Mouse (Mus musculus): Measurements from ENCODE around the gene Alox8. TPM values are rescaled to one million over a fixed set of nuclear protein-coding genes. Genes with fewer than 3 reads are reported as not detected.

The Alox8 gene
- total RNA-seq (2021): 1 to 10 TPM; 3.6 to 5.1 TPM

GRCm38 (mm10) chr11:69197743-69198142 is at the start of gene Alox8:
TSS of gene Alox8 (minus strand) at chr11:69197843.
- no peak for DNase-seq (ENCODE audit: low spot score in 2 of 2)
- intact Hi-C loops (cut with DNase I): loop anchor here (2.0 to 5.0 kb wide), 2 partner anchors 33 to 190 kb away; no protein-coding TSS in a partner anchor

DNA sequence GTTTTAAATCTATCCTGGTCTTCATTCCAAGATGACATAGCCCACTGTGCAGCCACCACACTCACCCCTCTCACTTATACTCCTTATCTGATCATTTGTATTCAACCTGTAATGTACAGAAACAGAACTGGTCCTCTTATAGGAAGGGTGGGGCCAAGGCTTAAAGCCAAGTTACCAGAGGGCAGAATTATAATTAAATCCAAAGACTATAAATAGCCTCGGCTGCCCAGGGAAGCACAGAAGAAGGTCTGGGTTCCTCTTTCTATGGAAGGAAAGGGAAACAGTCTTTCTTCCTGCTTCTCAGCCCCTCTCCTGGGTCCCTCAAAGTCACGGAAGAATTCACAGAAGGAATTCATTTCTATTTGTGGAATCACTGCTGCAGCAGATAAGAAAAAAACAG is 48.0 kb upstream of the Alox8 start:
- intact Hi-C loops (cut with DNase I): loop anchor here (1.0 kb wide), 1 partner anchor 52 kb away; no protein-coding TSS in a partner anchor
- no peak for DNase-seq (ENCODE audit: low spot score in 2 of 2)

GRCm38 (mm10) chr11:69244911-69245310 is 47.3 kb upstream of the Alox8 start:
- peak; percentile 34 to 55 for DNase-seq (ENCODE audit: low spot score in 2 of 2)
- intact Hi-C loops (cut with DNase I): loop anchor here (1.0 kb wide), 1 partner anchor 52 kb away; no protein-coding TSS in a partner anchor

DNA sequence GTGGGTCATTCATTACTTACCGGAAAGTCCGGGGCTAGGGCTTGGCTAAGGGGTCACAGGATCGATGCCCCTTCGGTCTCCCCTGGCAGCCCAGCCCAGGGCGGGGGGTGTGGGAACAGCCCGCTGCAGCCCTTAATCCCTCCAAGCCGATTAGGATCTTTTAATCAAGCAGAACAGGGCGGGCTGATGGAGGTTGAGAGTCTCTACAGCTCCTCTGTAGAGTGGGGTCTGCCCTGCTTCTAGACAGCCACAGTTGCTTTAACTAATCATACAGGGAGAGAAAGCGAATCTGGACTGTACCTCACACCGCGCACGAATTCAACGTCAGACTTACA is 39.2 kb upstream of the Alox8 start, which contains the start of gene Gucy2e:
Gucy2e (minus strand) TSS at position 111 of the 335 bp plus-strand sequence.
- intact Hi-C loops (cut with DNase I): loop anchor here (5.0 kb wide), 1 partner anchor 175 kb away; no protein-coding TSS in a partner anchor

GRCm38 (mm10) chr11:69236061-69236925 is 38.6 kb upstream of the Alox8 start:
- intact Hi-C loops (cut with DNase I): loop anchor here (5.0 kb wide), 1 partner anchor 174 kb away; no protein-coding TSS in a partner anchor
- no peak for DNase-seq (ENCODE audit: low spot score in 2 of 2)

More for the DNA sequence above, 39.2 kb upstream of the Alox8 start, which contains the start of gene Gucy2e:
- no peak for DNase-seq (ENCODE audit: low spot score in 2 of 2)

DNA sequence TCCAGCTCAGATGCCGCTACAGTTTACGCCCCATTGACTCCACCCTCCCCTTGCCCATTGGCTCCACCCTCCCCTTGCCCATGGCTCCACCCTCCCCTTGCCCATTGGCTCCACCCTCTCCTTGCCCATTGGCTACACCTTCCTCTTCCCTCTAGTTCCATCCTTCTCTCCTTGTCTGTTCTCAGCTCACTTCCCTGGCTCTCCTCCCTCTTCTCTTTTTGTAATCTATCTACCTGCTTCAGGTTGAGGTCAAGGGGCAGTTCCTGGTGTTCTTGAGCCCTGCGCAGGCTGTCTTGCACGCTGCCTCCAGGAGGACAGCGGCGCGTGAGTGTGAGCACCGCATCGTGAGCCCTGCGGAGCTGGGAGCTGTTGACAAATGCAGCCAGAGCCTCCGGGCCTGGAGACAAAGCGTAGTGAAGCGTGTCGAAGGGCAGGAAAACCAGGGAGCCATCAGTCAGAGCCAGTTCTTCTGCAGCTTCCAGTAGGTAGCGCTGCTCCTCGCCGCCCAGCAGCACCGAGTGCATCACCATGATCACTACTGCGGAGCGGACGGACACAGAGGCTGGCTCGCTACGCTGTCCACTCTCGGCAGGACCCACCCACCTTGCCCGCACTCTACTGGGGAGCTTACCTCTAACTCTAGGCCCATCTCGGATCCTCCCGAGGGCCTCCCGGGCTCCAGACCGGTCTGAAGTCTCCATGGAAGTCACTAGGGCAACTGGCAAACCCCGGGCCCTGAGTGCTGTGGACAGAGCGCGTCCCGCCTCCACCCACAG is 37.8 kb upstream of the Alox8 start:
- DNase-seq (ENCODE audit: low spot score in 2 of 2): peak; percentile 61 to 83
- intact Hi-C loops (cut with DNase I): loop anchor here (5.0 kb wide), 1 partner anchor 173 kb away; no protein-coding TSS in a partner anchor

DNA sequence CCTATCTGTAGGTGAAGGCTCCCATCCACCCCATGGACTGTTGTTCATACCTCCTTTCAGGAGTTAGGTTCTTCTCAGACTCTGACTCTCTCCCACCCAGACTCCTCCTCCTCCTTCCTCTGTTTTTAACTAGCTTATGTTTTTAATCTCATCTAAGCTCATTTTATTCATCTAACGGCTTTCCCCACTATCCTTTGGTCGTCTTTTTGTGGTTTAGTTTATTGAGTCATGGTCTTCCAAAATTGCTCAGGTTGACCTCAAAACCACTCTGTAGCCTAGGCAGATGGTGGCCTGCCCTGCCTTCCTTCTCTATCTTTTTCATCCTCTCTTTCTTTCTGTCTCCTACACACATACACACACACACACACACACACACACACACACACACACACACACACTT is 35.5 kb upstream of the Alox8 start:
- intact Hi-C loops (cut with DNase I): loop anchor here (5.0 kb wide), 1 partner anchor 106 kb away; the partner anchor contains the start of gene Aloxe3
- DNase-seq (ENCODE audit: low spot score in 2 of 2): no peak

- no peak for DNase-seq (ENCODE audit: low spot score in 2 of 2)
- intact Hi-C loops (cut with DNase I): loop anchor here (2.0 to 5.0 kb wide), 2 partner anchors 34 to 103 kb away; partner anchors contain the start of genes Alox8 and Aloxe3
Measured at GRCm38 (mm10) chr11:69230420-69230819, 32.8 kb upstream of the Alox8 start.

GRCm38 (mm10) chr11:69225715-69226114 is 28.1 kb upstream of the Alox8 start:
- no peak for DNase-seq (ENCODE audit: low spot score in 2 of 2)

GRCm38 (mm10) chr11:69223101-69223500 is 25.5 kb upstream of the Alox8 start:
- DNase-seq (ENCODE audit: low spot score in 2 of 2): peak in 1 of 2 experiments; percentile 10
- intact Hi-C loops (cut with DNase I): loop anchor here (2.0 kb wide), 1 partner anchor 22 kb away; no protein-coding TSS in a partner anchor

More at GRCm38 (mm10) chr11:69225715-69226114, 28.1 kb upstream of the Alox8 start:
- intact Hi-C loops (cut with DNase I): no loop called here

- no peak for DNase-seq (ENCODE audit: low spot score in 2 of 2)
- intact Hi-C loops (cut with DNase I): no loop called here
Measured at GRCm38 (mm10) chr11:69221070-69221469, 23.4 kb upstream of the Alox8 start.

DNA sequence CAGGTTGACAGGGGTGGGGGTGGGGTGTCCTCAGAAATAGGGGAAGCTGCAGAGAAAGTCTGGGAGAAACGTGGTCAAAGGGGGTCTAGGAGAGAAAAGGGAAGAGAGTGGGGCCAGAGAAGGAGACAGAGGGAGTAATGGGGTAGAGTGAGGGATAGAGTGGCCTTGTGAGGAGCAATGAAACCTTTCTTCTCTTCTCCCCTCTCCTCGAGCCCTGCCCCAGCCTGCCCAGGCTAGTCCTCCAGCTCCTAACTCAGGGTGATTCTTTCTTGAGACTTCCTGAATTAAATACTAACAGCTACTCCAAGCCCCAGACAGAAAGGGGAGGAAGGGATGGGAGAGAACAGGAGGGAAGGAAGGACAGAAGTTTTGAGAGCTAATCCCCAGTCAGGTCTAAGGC is 21.0 kb upstream of the Alox8 start:
- no peak for DNase-seq (ENCODE audit: low spot score in 2 of 2)
- intact Hi-C loops (cut with DNase I): no loop called here

DNA sequence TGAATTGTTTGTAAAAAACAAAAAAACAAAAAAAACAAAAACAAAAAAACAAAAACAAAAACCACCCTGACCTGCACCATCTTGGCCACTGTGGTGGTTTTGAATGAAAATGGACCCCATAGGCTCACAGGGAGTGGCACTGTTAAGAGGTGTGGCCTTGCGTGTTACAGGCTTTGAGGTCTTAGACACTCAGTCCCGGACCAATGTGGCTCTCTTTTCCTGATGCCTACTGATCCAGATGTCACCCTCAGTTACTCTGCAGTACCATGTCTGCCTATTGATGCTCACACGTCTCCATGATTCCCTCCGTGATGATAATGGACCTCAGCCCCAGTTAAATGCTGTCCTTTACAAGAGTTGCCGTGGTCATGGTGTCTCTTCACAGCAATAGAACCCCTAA is 19.8 kb upstream of the Alox8 start:
- intact Hi-C loops (cut with DNase I): no loop called here
- DNase-seq (ENCODE audit: low spot score in 2 of 2): no peak

DNA sequence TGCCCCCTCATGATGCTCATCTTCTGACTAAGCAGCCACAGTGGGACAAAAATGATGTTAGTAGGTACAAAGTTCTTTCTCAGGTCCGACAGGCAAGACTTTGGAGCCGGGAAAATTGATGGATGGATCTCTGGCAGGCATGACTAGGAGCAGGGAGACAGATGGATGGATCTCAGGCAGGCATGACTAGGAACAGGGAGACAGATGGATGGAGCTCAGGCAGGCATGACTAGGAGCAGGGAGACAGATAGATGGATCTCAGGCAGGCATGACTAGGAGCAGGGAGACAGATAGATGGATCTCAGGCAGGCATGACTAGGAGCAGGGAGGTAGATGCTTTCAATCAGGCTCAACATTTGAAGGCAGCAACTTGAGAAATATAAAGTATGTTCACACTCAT is 13.8 kb upstream of the Alox8 start:
- intact Hi-C loops (cut with DNase I): no loop called here
- peak; percentile 35 to 81 for DNase-seq (ENCODE audit: low spot score in 2 of 2)

DNA sequence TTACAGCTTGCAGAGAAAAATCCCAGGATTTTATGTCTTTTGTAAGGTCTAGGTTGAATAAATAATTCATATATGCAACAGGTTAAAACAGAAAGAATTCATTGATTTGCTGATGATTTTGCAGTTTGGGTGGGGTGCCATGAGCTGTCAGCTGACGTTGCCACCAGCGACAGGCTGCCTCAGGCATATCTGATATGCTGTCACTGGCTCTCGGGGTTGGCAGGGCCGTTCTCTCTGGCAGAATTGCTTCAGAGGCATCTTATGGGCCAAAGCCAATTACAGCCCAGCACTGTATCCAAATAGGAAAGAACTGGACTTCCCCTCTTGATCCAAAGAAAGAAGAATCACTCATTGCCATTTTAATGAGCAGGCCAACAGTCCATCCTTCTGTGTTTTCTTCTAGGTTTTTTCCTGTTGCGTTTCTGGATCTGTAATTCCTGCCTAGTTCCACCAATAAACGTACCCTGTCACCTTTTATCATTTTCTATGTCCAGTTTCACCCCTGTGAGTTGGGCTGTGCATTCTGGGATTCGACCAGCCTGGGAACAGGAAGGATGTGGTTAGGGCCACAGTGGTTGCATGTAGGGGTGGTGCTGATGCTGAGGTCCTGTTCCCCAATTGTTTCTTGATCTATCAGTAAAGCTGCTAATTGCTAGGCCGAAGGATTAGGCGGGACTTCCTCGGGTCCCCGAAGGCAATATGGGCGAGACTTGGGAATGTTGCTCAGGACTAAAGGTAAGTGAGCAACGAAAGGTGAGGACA is 5.0 kb upstream of the Alox8 start:
- intact Hi-C loops (cut with DNase I): no loop called here
- DNase-seq (ENCODE audit: low spot score in 2 of 2): no peak

DNA sequence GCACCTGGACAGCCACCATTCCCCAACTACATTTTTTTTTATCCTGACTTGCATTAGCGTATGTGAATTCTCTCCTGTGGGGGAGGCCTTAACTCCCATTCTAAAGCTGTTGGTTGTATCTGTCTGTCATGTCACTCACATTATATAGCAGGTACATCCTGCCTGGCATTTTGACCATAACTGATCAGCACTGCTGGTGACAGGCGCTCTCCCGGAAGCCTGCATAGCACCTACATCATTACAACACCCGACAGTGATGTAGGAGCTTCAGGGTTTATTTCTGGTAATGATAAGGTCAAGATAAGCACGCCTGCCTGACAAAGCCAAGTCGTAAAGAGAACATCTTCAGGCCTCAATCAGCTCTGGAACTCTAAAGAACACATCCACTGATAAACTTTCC is 2.6 kb upstream of the Alox8 start:
- no peak for DNase-seq (ENCODE audit: low spot score in 2 of 2)
- intact Hi-C loops (cut with DNase I): loop anchor here (2.0 kb wide), 1 partner anchor 23 kb away; no protein-coding TSS in a partner anchor

- intact Hi-C loops (cut with DNase I): loop anchor here (5.0 kb wide), 1 partner anchor 188 kb away; no protein-coding TSS in a partner anchor
- no peak for DNase-seq (ENCODE audit: low spot score in 2 of 2)
Measured at GRCm38 (mm10) chr11:69199251-69199650, 1.6 kb upstream of the Alox8 start.

DNA sequence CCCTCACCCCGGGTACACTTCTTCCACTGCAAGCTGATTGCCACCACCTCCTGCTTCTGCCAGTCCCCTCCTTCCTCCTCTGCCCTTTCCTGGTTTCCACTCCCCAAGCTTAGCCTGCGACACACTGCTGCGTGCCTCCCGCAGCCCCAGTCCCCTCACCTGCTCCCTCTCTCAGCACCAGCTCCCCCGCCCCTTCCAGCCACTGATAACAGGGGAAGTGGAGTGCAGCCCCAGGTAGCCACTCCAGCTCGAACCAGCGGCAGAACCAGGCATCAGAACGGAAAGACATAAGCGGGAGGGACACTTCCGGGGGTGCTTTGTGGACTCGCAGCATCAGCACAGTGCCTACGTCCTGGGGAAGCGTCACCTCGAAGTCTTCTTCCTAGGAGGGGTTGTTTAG is 449 bp downstream of the Alox8 start:
- no peak for DNase-seq (ENCODE audit: low spot score in 2 of 2)
- intact Hi-C loops (cut with DNase I): loop anchor here (2.0 to 5.0 kb wide), 2 partner anchors 34 to 190 kb away; no protein-coding TSS in a partner anchor

GRCm38 (mm10) chr11:69196766-69197165 is 877 bp downstream of the Alox8 start:
- no peak for DNase-seq (ENCODE audit: low spot score in 2 of 2)
- intact Hi-C loops (cut with DNase I): loop anchor here (2.0 to 5.0 kb wide), 2 partner anchors 34 to 191 kb away; no protein-coding TSS in a partner anchor

All from left cerebral cortex, postnatal 25 days (tissue).